Mouse (Mus musculus) thymus, adult 2 months (tissue): ENCODE data around the gene Gpr171.

Source experiments
- CTCF ChIP-seq: fragments of 200-500 bp; IDR thresholded peaks from 2 replicates; pipeline ENCODE4 v1.5.1; 2012; ENCODE audit warnings: mild to moderate bottlenecking, control low read depth, low read length, moderate library complexity, borderline replicate concordance; ENCODE audit not compliant: control insufficient read depth, poor library complexity, insufficient read depth; ENCODE audit errors: extremely low read depth
- POLR2A ChIP-seq: fragments of 200-500 bp; IDR thresholded peaks from 2 replicates; pipeline ENCODE4 v1.6.1; 2012; ENCODE audit warnings: mild to moderate bottlenecking, low read length, control low read depth, moderate library complexity; ENCODE audit not compliant: control insufficient read depth, poor library complexity, insufficient read depth; ENCODE audit errors: extremely low read depth

GRCm38 (mm10) chr3:59130431-59130830, 28.8 kb upstream of the Gpr171 start:
- TF ChIP-seq POLR2A (no peak), CTCF (no peak)
